Mouse (Mus musculus): ENCODE measurements around the gene Pax5. TPM values are rescaled to one million over a fixed set of nuclear protein-coding genes. Genes with fewer than 3 reads are reported as not detected.

The Pax5 gene
- polyA plus RNA-seq (2012): not detected in 2 replicates

- no peak for TF ChIP-seq GATA1 (IDR thresholded peaks at IDR 0.05; ENCODE audit: low read length)
Observed at GRCm38 (mm10) chr4:44709740-44710700, at the start of gene Pax5. TSS of gene Pax5 (minus strand) at chr4:44710487.

- no peak for TF ChIP-seq GATA1 (IDR thresholded peaks at IDR 0.05; ENCODE audit: low read length)
Observed at GRCm38 (mm10) chr4:44756134-44756951, 46.1 kb upstream of the Pax5 start.

- TF ChIP-seq GATA1 (IDR thresholded peaks at IDR 0.05; ENCODE audit: low read length): no peak
Observed at GRCm38 (mm10) chr4:44755553-44756133, 45.4 kb upstream of the Pax5 start, which contains the start of gene Zcchc7. TSS of gene Zcchc7 (plus strand) at chr4:44755877.

- TF ChIP-seq GATA1 (IDR thresholded peaks at IDR 0.05; ENCODE audit: low read length): no peak
Observed at GRCm38 (mm10) chr4:44740471-44740870, 30.2 kb upstream of the Pax5 start.

- no peak for TF ChIP-seq GATA1 (IDR thresholded peaks at IDR 0.05; ENCODE audit: low read length)
Observed at GRCm38 (mm10) chr4:44721237-44721636, 10.9 kb upstream of the Pax5 start.

GRCm38 (mm10) chr4:44720046-44720445 is 9.8 kb upstream of the Pax5 start:
- TF ChIP-seq GATA1 (IDR thresholded peaks at IDR 0.05; ENCODE audit: low read length): no peak

GRCm38 (mm10) chr4:44717676-44718075 is 7.4 kb upstream of the Pax5 start:
- TF ChIP-seq GATA1 (IDR thresholded peaks at IDR 0.05; ENCODE audit: low read length): no peak

- no peak for TF ChIP-seq GATA1 (IDR thresholded peaks at IDR 0.05; ENCODE audit: low read length)
Observed at GRCm38 (mm10) chr4:44716391-44716790, 6.1 kb upstream of the Pax5 start.

GRCm38 (mm10) chr4:44715621-44716160 is 5.4 kb upstream of the Pax5 start:
- no peak for TF ChIP-seq GATA1 (IDR thresholded peaks at IDR 0.05; ENCODE audit: low read length)

GRCm38 (mm10) chr4:44714111-44714621 is 3.9 kb upstream of the Pax5 start:
- no peak for TF ChIP-seq GATA1 (IDR thresholded peaks at IDR 0.05; ENCODE audit: low read length)

- no peak for TF ChIP-seq GATA1 (IDR thresholded peaks at IDR 0.05; ENCODE audit: low read length)
Observed at GRCm38 (mm10) chr4:44713554-44714051, 3.3 kb upstream of the Pax5 start.

- TF ChIP-seq GATA1 (IDR thresholded peaks at IDR 0.05; ENCODE audit: low read length): no peak
Observed at GRCm38 (mm10) chr4:44712786-44713553, 2.7 kb upstream of the Pax5 start.

- TF ChIP-seq GATA1 (IDR thresholded peaks at IDR 0.05; ENCODE audit: low read length): no peak
Observed at GRCm38 (mm10) chr4:44712051-44712700, 1.9 kb upstream of the Pax5 start.

Data from G1E-ER4 (cell line).